Mouse (Mus musculus) neutrophil, adult 59 days (primary cell): ENCODE measurements around the gene Hhipl1. TPM values are rescaled to one million over a fixed set of nuclear protein-coding genes. Genes with fewer than 3 reads are reported as not detected.

Source experiments
- total RNA-seq, 2 experiments: library from RNA; stranded (reverse); gene quantifications; 1 replicate in 1 of 2; 2 replicates in 1 of 2; pipeline ENCODE4 v1.2.4; 2023

Gene Hhipl1
- total RNA-seq = not detected

GRCm38 (mm10) chr12:108305812-108306794, at the start of gene Hhipl1:
Gene Hhipl1 (plus strand): TSS chr12:108306270.

DNA sequence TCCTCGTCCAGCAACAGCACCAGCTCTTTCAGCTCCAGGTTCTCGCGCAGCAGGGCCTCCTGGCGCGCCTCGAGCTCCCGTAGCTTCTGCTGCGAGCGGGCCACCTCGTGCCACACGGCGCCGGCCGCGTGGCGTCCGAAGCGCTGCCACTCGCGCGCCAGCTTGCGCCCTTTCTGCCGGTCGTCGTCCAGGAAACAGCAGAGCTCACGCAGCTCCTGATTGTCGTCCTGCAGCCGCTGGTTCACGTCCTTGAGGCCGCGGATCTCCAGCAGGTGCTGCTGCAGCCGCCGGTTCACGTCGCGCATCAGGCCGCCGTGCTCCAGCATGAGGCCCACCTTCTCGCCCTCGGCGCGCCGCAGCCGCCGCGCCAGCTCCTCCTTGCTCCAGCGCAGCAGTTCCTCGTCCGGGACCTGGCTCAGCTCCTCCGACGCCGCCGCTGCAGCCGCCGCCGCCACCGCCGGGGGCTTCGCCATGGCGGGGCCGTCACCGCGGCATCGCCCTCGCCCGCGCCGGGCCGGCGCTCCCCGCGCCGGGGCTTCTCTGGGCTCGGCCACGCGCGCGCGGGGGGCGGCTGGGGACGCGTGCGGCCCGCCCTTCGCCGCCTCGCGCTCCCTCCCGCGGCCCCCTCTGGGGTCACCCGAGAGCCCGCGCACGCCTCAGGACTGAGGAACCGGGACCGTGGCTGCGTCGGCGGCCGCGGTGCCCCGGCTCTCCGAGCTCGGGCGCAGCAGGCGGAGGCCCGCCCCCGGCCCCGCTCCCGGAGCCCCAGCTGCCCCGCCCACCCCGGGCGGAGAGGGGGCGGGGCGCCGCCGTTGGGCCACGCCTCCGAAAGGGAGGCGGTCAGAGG, 31.2 kb upstream of the Hhipl1 start, which contains the start of gene Ccdc85c:
Gene Ccdc85c (minus strand): TSS at position 765 of the 847 bp plus-strand sequence.

GRCm38 (mm10) chr12:108333895-108334445, 27.9 kb downstream of the Hhipl1 start, which contains the start of gene Cyp46a1:
Gene Cyp46a1 (plus strand): TSS chr12:108334381.

DNA sequence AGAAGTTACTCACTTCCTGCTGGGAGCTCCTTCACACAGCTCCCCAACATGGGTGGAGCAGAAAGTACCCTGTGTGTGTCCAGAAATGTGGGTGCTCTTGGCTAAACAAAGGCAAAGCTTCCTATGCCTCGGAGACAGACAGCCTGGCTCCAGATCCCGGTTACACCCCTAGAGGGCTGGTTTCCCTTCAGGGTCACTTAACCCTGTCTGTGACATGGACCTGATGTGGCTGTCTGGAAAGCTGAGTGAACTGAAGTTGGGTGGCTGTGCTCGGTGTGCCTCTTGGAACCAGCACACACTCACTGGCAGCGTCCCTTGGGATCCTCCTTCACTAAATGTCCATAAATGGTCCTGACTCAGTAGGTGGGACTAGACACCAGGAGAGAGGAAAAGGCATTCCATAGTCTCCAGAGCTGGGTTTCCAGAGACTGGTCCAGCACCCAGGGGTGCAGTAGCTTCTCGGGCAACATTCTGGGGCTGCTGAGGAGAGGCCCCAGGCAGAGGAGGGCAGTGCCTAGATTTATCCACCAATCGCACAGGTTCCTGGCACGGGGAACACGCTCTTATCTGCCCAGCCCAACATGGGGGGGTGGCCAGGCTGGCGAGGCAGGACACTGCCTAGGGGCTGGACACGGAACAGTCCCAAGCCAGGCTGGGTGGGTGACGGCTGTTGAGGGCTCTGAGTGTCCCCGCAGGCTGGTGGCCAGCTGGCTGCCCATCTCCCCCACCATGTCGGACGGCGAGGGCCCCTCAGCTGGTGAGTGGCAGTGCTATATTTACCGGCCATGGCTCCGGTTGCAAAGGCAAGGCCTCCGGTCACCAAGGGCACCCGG, 64.7 kb downstream of the Hhipl1 start, which contains the start of gene Eml1:
Gene Eml1 (plus strand): TSS at position 362 of the 833 bp plus-strand sequence.

Other genes with a start within 250 kb of the Hhipl1 start
- gene Setd3, start 127.0 kb upstream of the Hhipl1 start, total RNA-seq = 10 to 100 TPM; 51.0 to 54.2 TPM
- gene Ccnk, start 126.7 kb upstream of the Hhipl1 start, total RNA-seq = 10 to 100 TPM; 54.7 to 58.2 TPM
- under 1 TPM; 0.27 to 0.31 TPM for gene Ccdc85c, start 30.8 kb upstream of the Hhipl1 start, total RNA-seq
- not detected for gene Cyp46a1, start 28.1 kb downstream of the Hhipl1 start, total RNA-seq
- under 1 TPM; 0.42 to 0.46 TPM for gene Eml1, start 64.7 kb downstream of the Hhipl1 start, total RNA-seq
- gene Evl, start 248.4 kb downstream of the Hhipl1 start, total RNA-seq = 10 to 100 TPM; 38.6 to 56.5 TPM